Mouse (Mus musculus) intestine, embryonic 15.5 days (tissue): Measurements from ENCODE around the gene Msmp. TPM values are rescaled to one million over a fixed set of nuclear protein-coding genes. Genes with fewer than 3 reads are reported as not detected.

Experiments
- ATAC-seq: fragments of 200-750 bp; cut with Nextera tagmentation; 2 replicates; pipeline ENCODE4 v1.8.0; 2017; ENCODE audit warnings: moderate TSS enrichment, moderate library complexity
- H3K27ac ChIP-seq: fragments of 300-500 bp; sonication (generic); 2 replicates; pipeline ENCODE4 v1.5.1; 2015; ENCODE audit warnings: mild to moderate bottlenecking, inconsistent platforms
- H3K27me3 ChIP-seq: fragments of 300-500 bp; sonication (generic); replicated peaks from 2 replicates; pipeline ENCODE4 v1.6.1; 2015; ENCODE audit warnings: inconsistent platforms
- H3K36me3 ChIP-seq: fragments of 300-500 bp; sonication (generic); 2 replicates; pipeline ENCODE4 v1.6.1; 2015; ENCODE audit warnings: inconsistent platforms
- H3K4me1 ChIP-seq: fragments of 300-500 bp; sonication (generic); replicated peaks from 2 replicates; pipeline ENCODE4 v1.6.1; 2015; ENCODE audit warnings: inconsistent platforms
- H3K4me2 ChIP-seq: fragments of 300-500 bp; sonication (generic); replicated peaks from 2 replicates; pipeline ENCODE4 v1.6.1; 2015; ENCODE audit warnings: mild to moderate bottlenecking, inconsistent platforms
- H3K4me3 ChIP-seq: fragments of 300-500 bp; sonication (generic); replicated peaks from 2 replicates; pipeline ENCODE4 v1.5.1; 2015; ENCODE audit warnings: inconsistent platforms
- H3K9ac ChIP-seq: fragments of 300-500 bp; sonication (generic); 2 replicates; pipeline ENCODE4 v1.6.1; 2015; ENCODE audit warnings: inconsistent platforms
- H3K9me3 ChIP-seq: fragments of 300-500 bp; sonication (generic); 2 replicates; pipeline ENCODE4 v1.6.1; 2016; ENCODE audit warnings: inconsistent platforms
- WGBS: fragments of 180-500 bp; shearing (Covaris S2); methylation state at CpG from one replicate; pipeline ENCODE4 v1.1.7; 2015; 5-methylcytosine and 5-hydroxymethylcytosine counted together
- polyA plus RNA-seq: library from polyadenylated mRNA; unstranded; fragments of >200 nt; fragmentation: Nextera tagmentation; extraction: Ambion mirVana; gene quantifications from 2 replicates; pipeline ENCODE4 v1.2.1, GENCODE M21; 2015

Gene Msmp
- polyA plus RNA-seq, 1 experiment from 2014 or later: 0.75 TPM

GRCm38 (mm10) chr4:43533270-43533669, 51.0 kb downstream of the Msmp start:
- no peak for ATAC-seq
- Histone ChIP-seq H3K27ac (no peak overlapping the region), H3K4me2 (no peak overlapping the region), H3K27me3 (no peaks in the 10 kb centered on the region), H3K36me3 (peaks cover 61% of the 10 kb centered on the region), H3K4me1 (no peaks in the 10 kb centered on the region), H3K9ac (no peak overlapping the region), H3K9me3 (no peaks in the 10 kb centered on the region), H3K4me3 (no peak overlapping the region)
- 84% methylated on average over 9 of the region's 9 CpGs for WGBS

Other genes with a start within 250 kb of the Msmp start
- 13.1 and 14.0 TPM in 2 replicates for gene Rusc2, start 202.5 kb downstream of the Msmp start, polyA plus RNA-seq
- gene Fam166b, start 155.4 kb downstream of the Msmp start, polyA plus RNA-seq: 0.28 TPM in 1 of 2 replicates, not detected in the other
- gene Tesk1, start 142.6 kb downstream of the Msmp start, polyA plus RNA-seq: 6.8 and 7.9 TPM in 2 replicates
- 2.7 and 2.9 TPM in 2 replicates for gene Cd72, start 129.9 kb downstream of the Msmp start, polyA plus RNA-seq
- gene Sit1, start 100.8 kb downstream of the Msmp start, polyA plus RNA-seq: not detected in 2 replicates
- 98.8 and 102 TPM in 2 replicates for gene Ccdc107, start 91.6 kb downstream of the Msmp start, polyA plus RNA-seq
- 45.2 and 48.6 TPM in 2 replicates for gene Arhgef39, start 84.8 kb downstream of the Msmp start, polyA plus RNA-seq
- 18.0 and 30.0 TPM in 2 replicates for gene Car9, start 77.5 kb downstream of the Msmp start, polyA plus RNA-seq
- gene Tpm2, start 60.7 kb downstream of the Msmp start, polyA plus RNA-seq: 510 and 514 TPM in 2 replicates
- gene Creb3, start 22.2 kb downstream of the Msmp start, polyA plus RNA-seq: 62.7 and 69.5 TPM in 2 replicates
- 61.4 and 61.9 TPM in 2 replicates for gene Tln1, start 21.8 kb downstream of the Msmp start, polyA plus RNA-seq
- 20.9 and 23.3 TPM in 2 replicates for gene Rgp1, start 5.8 kb downstream of the Msmp start, polyA plus RNA-seq
- gene Gba2, start 5.6 kb downstream of the Msmp start, polyA plus RNA-seq: 13.7 and 15.4 TPM in 2 replicates
- 6.9 and 8.0 TPM in 2 replicates for gene Npr2, start 47.4 kb upstream of the Msmp start, polyA plus RNA-seq
- gene Spag8, start 69.1 kb upstream of the Msmp start, polyA plus RNA-seq: 0.46 and 1.0 TPM in 2 replicates
- 152 and 157 TPM in 2 replicates for gene Hint2, start 72.0 kb upstream of the Msmp start, polyA plus RNA-seq
- gene Tmem8b, start 84.5 kb upstream of the Msmp start, polyA plus RNA-seq: 3.3 and 3.5 TPM in 2 replicates
- gene Fam221b, start 84.7 kb upstream of the Msmp start, polyA plus RNA-seq: 2.9 and 3.6 TPM in 2 replicates
- not detected in 2 replicates for gene Olfr70, start 116.3 kb upstream of the Msmp start, polyA plus RNA-seq
- gene Olfr71, start 125.8 kb upstream of the Msmp start, polyA plus RNA-seq: not detected in 2 replicates
- 0.98 and 1.4 TPM in 2 replicates for gene Hrct1, start 142.7 kb upstream of the Msmp start, polyA plus RNA-seq
- gene Spaar, start 145.5 kb upstream of the Msmp start, polyA plus RNA-seq: 0.16 and 0.21 TPM in 2 replicates
- not detected in 2 replicates for gene Olfr159, start 186.5 kb upstream of the Msmp start, polyA plus RNA-seq
- gene Olfr156, start 239.4 kb upstream of the Msmp start, polyA plus RNA-seq: not detected in 2 replicates